9 mouse cellular contexts compared by ENCODE assay signal in the genomic region with DNA sequence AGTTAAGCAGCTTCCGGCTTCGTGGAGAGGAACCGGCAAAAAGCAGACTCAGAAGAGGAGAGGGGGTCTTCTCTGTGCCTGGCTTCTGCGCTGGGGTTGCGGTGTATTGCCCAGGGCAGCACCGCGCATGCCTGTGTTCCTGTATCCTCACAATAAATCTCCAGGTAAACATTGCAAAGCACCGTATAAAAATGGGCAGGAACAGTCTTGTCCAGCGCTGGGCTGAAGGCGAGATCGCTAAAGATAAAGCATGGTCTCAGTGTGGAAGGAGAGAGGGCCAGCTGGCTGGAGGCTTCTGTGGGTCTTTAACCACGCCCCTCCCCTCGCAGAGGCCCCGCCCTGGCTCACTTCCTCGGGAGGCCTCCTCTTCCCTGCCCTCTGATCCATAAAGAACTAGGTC.
DNase-seq lines count a peak whose midpoint lies in the region; ATAC-seq lines count a peak whose summit lies in the region.
"Had no signal": no experiment of that assay in that cellular context is flagged by ENCODE, and none has a peak within 500 bp of the region (broad histone marks: within the 10 kb centered on the region; RNA-seq: fewer than 3 reads in every experiment).

No protein-coding gene starts in this region.

- DNase-seq in 416B (ENCODE audit: low read depth) (peak; percentile 6), MN1 (ENCODE audit: low spot score) (peak; percentile 58)
- peak; percentile 56 for DNase-seq in forebrain, embryonic 14.5 days (ENCODE audit: low spot score)
- DNase-seq in intestine, embryonic 14.5 days (ENCODE audit: low spot score), result peak; percentile 67
- DNase-seq in liver, embryonic 13.5 days, result no peak
- peak; percentile 74 for DNase-seq in neural tube, embryonic 11.5 days (ENCODE audit: low spot score)
- no peak for DNase-seq in left cerebral cortex, adult 11 months (ENCODE audit: low spot score)

- peak overlapping the region; percentile 20 for H3K4me3 ChIP-seq in forebrain, embryonic 14.5 days (ENCODE audit: low read depth, low read length)
- H3K4me3 ChIP-seq in intestine, embryonic 14.5 days (ENCODE audit: low read depth, low read length), result peak overlapping the region; percentile 36
- 0 out of 2 replicates have a peak overlapping the region, but pooled peaks have one; percentile 26 for H3K4me3 ChIP-seq in liver, embryonic 13.5 days (replicated peaks)
- H3K4me3 ChIP-seq in neural tube, embryonic 11.5 days (ENCODE audit: low read depth, low read length), result peak overlapping the region; percentile 24
- H3K4me3 ChIP-seq: myocyte had no signal

- peak overlapping the region; percentile 43 for H3K9ac ChIP-seq in forebrain, embryonic 14.5 days (ENCODE audit: low read length)
- 0 out of 2 replicates have a peak overlapping the region, but pooled peaks have one; percentile 16 for H3K9ac ChIP-seq in intestine, embryonic 14.5 days (ENCODE audit: low read length)
- H3K9ac ChIP-seq in liver, embryonic 13.5 days, result no peak overlapping the region
- H3K9ac ChIP-seq in neural tube, embryonic 11.5 days (ENCODE audit: low read length), result peak overlapping the region; percentile 31

- no peaks in the 10 kb centered on the region for H3K9me3 ChIP-seq in forebrain, embryonic 14.5 days (replicated peaks; ENCODE audit: control insufficient read depth, low read length)
- no peaks in the 10 kb centered on the region for H3K9me3 ChIP-seq in intestine, embryonic 14.5 days (ENCODE audit: control insufficient read depth, low read length)
- H3K9me3 ChIP-seq in liver, embryonic 13.5 days (replicated peaks), result no peaks in the 10 kb centered on the region
- no peaks in the 10 kb centered on the region for H3K9me3 ChIP-seq in neural tube, embryonic 11.5 days (ENCODE audit: control insufficient read depth, low read length)

- peak; percentile 84 for ATAC-seq in forebrain, embryonic 14.5 days
- peak; percentile 80 for ATAC-seq in intestine, embryonic 14.5 days (replicated peaks; ENCODE audit: low FRiP score, low TSS enrichment, low read depth)
- ATAC-seq in liver, embryonic 13.5 days (ENCODE audit: low read depth), result no peak
- peak; percentile 62 for ATAC-seq in neural tube, embryonic 11.5 days (ENCODE audit: insufficient read depth, low FRiP score, low TSS enrichment)
- ATAC-seq in inflammation-experienced regulatory T-cells, adult 6 months, result no peak

- peaks cover 8% of the 10 kb centered on the region for H3K27me3 ChIP-seq in forebrain, embryonic 14.5 days (replicated peaks; ENCODE audit: control insufficient read depth, insufficient read depth, low read length)
- H3K27me3 ChIP-seq in intestine, embryonic 14.5 days (replicated peaks; ENCODE audit: control insufficient read depth, insufficient read depth, low read length), result peaks cover 15% of the 10 kb centered on the region; the same call in 1 of the 2 replicates
- H3K27me3 ChIP-seq in liver, embryonic 13.5 days, result peaks cover 10% of the 10 kb centered on the region
- no peaks in the 10 kb centered on the region for H3K27me3 ChIP-seq in neural tube, embryonic 11.5 days (ENCODE audit: control insufficient read depth, insufficient read depth, low read length)

- peak overlapping the region; percentile 61 for H3K4me2 ChIP-seq in forebrain, embryonic 14.5 days (ENCODE audit: low read length)
- peak overlapping the region; percentile 75 for H3K4me2 ChIP-seq in intestine, embryonic 14.5 days (ENCODE audit: low read length)
- H3K4me2 ChIP-seq in liver, embryonic 13.5 days, result peak overlapping the region; percentile 60
- H3K4me2 ChIP-seq in neural tube, embryonic 11.5 days (ENCODE audit: low read depth), result peak overlapping the region; percentile 46

- no peaks in the 10 kb centered on the region for H3K4me1 ChIP-seq in forebrain, embryonic 14.5 days (ENCODE audit: control insufficient read depth, insufficient read depth, low read length)
- H3K4me1 ChIP-seq in intestine, embryonic 14.5 days (replicated peaks; ENCODE audit: control insufficient read depth, insufficient read depth, low read length), result peaks cover 11% of the 10 kb centered on the region; the same call in 1 of the 2 replicates
- peaks cover 5% of the 10 kb centered on the region for H3K4me1 ChIP-seq in liver, embryonic 13.5 days (replicated peaks)
- peaks cover 6% of the 10 kb centered on the region; the same call in 1 of the 2 replicates for H3K4me1 ChIP-seq in neural tube, embryonic 11.5 days (ENCODE audit: control insufficient read depth, insufficient read depth, low read length)

- no peak overlapping the region for H3K27ac ChIP-seq in forebrain, embryonic 14.5 days (ENCODE audit: low read depth, low read length)
- H3K27ac ChIP-seq in intestine, embryonic 14.5 days (ENCODE audit: low read depth), result no peak overlapping the region
- no peak overlapping the region for H3K27ac ChIP-seq in liver, embryonic 13.5 days
- no peak overlapping the region for H3K27ac ChIP-seq in neural tube, embryonic 11.5 days (ENCODE audit: low read depth, low read length)

- H3K36me3 ChIP-seq in forebrain, embryonic 14.5 days (ENCODE audit: control insufficient read depth, insufficient read depth, low read length), result no peaks in the 10 kb centered on the region
- H3K36me3 ChIP-seq in intestine, embryonic 14.5 days (ENCODE audit: control insufficient read depth, insufficient read depth, low read length), result no peaks in the 10 kb centered on the region
- no peaks in the 10 kb centered on the region for H3K36me3 ChIP-seq in liver, embryonic 13.5 days
- no peaks in the 10 kb centered on the region for H3K36me3 ChIP-seq in neural tube, embryonic 11.5 days (ENCODE audit: control insufficient read depth, insufficient read depth, low read length)

- 2% methylated on average over 15 of the region's 15 CpGs for WGBS in forebrain, embryonic 14.5 days
- WGBS in intestine, embryonic 14.5 days, result 2% methylated on average over 15 of the region's 15 CpGs
- WGBS in liver, embryonic 13.5 days (ENCODE audit: insufficient replicate concordance), result 2% methylated on average over 15 of the region's 15 CpGs
- 1% methylated on average over 15 of the region's 15 CpGs for WGBS in neural tube, embryonic 11.5 days

Comparison
In these comparisons a context has a peak if more than half of its experiments do, and no peak if none do; other contexts are left out.
1. DNase-seq: peak in 416B (single experiment), MN1 (single experiment), forebrain, embryonic 14.5 days (single experiment), intestine, embryonic 14.5 days (single experiment) and neural tube, embryonic 11.5 days (single experiment); none in liver, embryonic 13.5 days (single experiment) and left cerebral cortex, adult 11 months (single experiment).
2. ATAC-seq: peak in forebrain, embryonic 14.5 days (single experiment), intestine, embryonic 14.5 days (single experiment) and neural tube, embryonic 11.5 days (single experiment); none in liver, embryonic 13.5 days (single experiment) and inflammation-experienced regulatory T-cells, adult 6 months (single experiment).
3. Peak in every context shown above with its lines, with median percentiles within 50 percentile points of each other: H3K4me2 ChIP-seq and H3K4me3 ChIP-seq.